8 mouse cellular contexts compared by ENCODE assay signal in genomic region chr2:92967032-92967838, GRCm38 (mm10). TPM values are rescaled to one million over a fixed set of nuclear protein-coding genes. Genes with fewer than 3 reads are reported as not detected.
DNase-seq lines count a peak whose midpoint lies in the region; ATAC-seq lines count a peak whose summit lies in the region.

No protein-coding gene starts in this region.

- no peaks in the 10 kb centered on the region for H3K9me3 ChIP-seq in forebrain, embryonic 12.5 days
- no peaks in the 10 kb centered on the region for H3K9me3 ChIP-seq in midbrain, embryonic 15.5 days

- peak; percentile 3 for DNase-seq in gastrocnemius, postnatal 14 days
- DNase-seq in gastrocnemius, postnatal 36 days = no peak
- peak; percentile 26 for DNase-seq in kidney, postnatal 10 days
- no peak for DNase-seq in frontal cortex, postnatal 36 days (ENCODE audit: low spot score in 2 of 2)
- DNase-seq in gastrocnemius, adult 8-10 months (ENCODE audit: low spot score in 2 of 2) = no peak
- no peak for DNase-seq in urinary bladder, postnatal 4 days (ENCODE audit: low spot score in 2 of 2)

- 26% methylated on average over 10 of the region's 10 CpGs for WGBS in forebrain, embryonic 12.5 days
- WGBS in midbrain, embryonic 15.5 days = 27% methylated on average over 10 of the region's 10 CpGs

- no peak overlapping the region for H3K27ac ChIP-seq in forebrain, embryonic 12.5 days
- no peak overlapping the region for H3K27ac ChIP-seq in midbrain, embryonic 15.5 days

- no peak overlapping the region for H3K9ac ChIP-seq in forebrain, embryonic 12.5 days
- H3K9ac ChIP-seq in midbrain, embryonic 15.5 days = no peak overlapping the region

- no peaks in the 10 kb centered on the region for H3K27me3 ChIP-seq in forebrain, embryonic 12.5 days
- H3K27me3 ChIP-seq in midbrain, embryonic 15.5 days (replicated peaks) = no peaks in the 10 kb centered on the region

- H3K36me3 ChIP-seq in forebrain, embryonic 12.5 days (replicated peaks) = peaks cover 14% of the 10 kb centered on the region
- peaks cover 4% of the 10 kb centered on the region; the same call in 1 of the 2 replicates for H3K36me3 ChIP-seq in midbrain, embryonic 15.5 days (replicated peaks)

- peaks cover 15% of the 10 kb centered on the region for H3K4me1 ChIP-seq in forebrain, embryonic 12.5 days
- peaks cover 18% of the 10 kb centered on the region for H3K4me1 ChIP-seq in midbrain, embryonic 15.5 days

- no peak overlapping the region for H3K4me3 ChIP-seq in forebrain, embryonic 12.5 days (replicated peaks)
- H3K4me3 ChIP-seq in midbrain, embryonic 15.5 days = no peak overlapping the region

- peak; percentile 39; the same call in 1 of the 2 replicates for ATAC-seq in forebrain, embryonic 12.5 days (ENCODE audit: low FRiP score)
- peak; percentile 57; the same call in 1 of the 2 replicates for ATAC-seq in midbrain, embryonic 15.5 days (replicated peaks)

- intact Hi-C loops in gastrocnemius, postnatal 14 days (cut with DNase I; ENCODE audit: low total_unique reads) = no loop called here
- intact Hi-C loops in gastrocnemius, postnatal 36 days (cut with DNase I) = loop anchor here (2.0 kb wide), 1 partner anchor 96 kb away; no protein-coding TSS in a partner anchor

- no peak overlapping the region for H3K4me2 ChIP-seq in forebrain, embryonic 12.5 days
- H3K4me2 ChIP-seq in midbrain, embryonic 15.5 days = no peak overlapping the region

RNA-seq across cellular contexts. Expression of gene Syt13, which starts 52.3 kb away (rescaled TPM):
- under 1 TPM; 0.18 to 0.27 TPM for total RNA-seq in gastrocnemius, postnatal 14 days (2021)
- under 1 TPM in 1 of 2 experiments, not detected in 1; 0.20 TPM for total RNA-seq in gastrocnemius, postnatal 36 days (2021)
- polyA plus RNA-seq in forebrain, embryonic 12.5 days (2016; fragmentation: Nextera tagmentation; extraction: Ambion mirVana) = 13.8 and 15.4 TPM in 2 replicates
- 85.8 and 88.7 TPM in 2 replicates for polyA plus RNA-seq in midbrain, embryonic 15.5 days (2015; fragmentation: Nextera tagmentation; extraction: Ambion mirVana)
- total RNA-seq in gastrocnemius, adult 8-10 months (2022) = under 1 TPM in 1 of 4 experiments, not detected in 3; 0.10 TPM

Comparison
In these comparisons a context has a peak if more than half of its experiments do, and no peak if none do; other contexts are left out.
1. DNase-seq: peak in gastrocnemius, postnatal 14 days (single experiment) and kidney, postnatal 10 days (single experiment); none in gastrocnemius, postnatal 36 days (0 of 2), frontal cortex, postnatal 36 days (0 of 2), gastrocnemius, adult 8-10 months (0 of 2) and urinary bladder, postnatal 4 days (0 of 2).